Mouse (Mus musculus) lung, adult 2 months (tissue): ENCODE data around the gene Shcbp1.

Experiments used
- CTCF ChIP-seq: fragments of 200-500 bp; IDR thresholded peaks from 2 replicates; pipeline ENCODE4 v1.5.1; 2011; ENCODE audit warnings: mild to moderate bottlenecking, low read length, control low read depth; ENCODE audit not compliant: insufficient read depth
- POLR2A ChIP-seq: fragments of 200-500 bp; IDR thresholded peaks from 2 replicates; pipeline ENCODE4 v1.6.1; 2011; ENCODE audit warnings: low read depth, mild to moderate bottlenecking, control low read depth, low read length, borderline replicate concordance; ENCODE audit errors: extremely low read depth

- TF ChIP-seq POLR2A, result no peak
- TF ChIP-seq CTCF, result no peak
Observed at GRCm38 (mm10) chr8:4730942-4731341, 48.4 kb downstream of the Shcbp1 start.
